8 mouse cellular contexts compared by ENCODE assay signal in genomic region chr5:121385461-121386119, GRCm38 (mm10). TPM values are rescaled to one million over a fixed set of nuclear protein-coding genes. Genes with fewer than 3 reads are reported as not detected.
DNase-seq lines count a peak whose midpoint lies in the region; ATAC-seq lines count a peak whose summit lies in the region.

Gene Trafd1 (minus strand): TSS chr5:121385632.

- peak within 1 kb of the TSS; percentile 86 for H3K4me3 ChIP-seq in hindbrain, embryonic 12.5 days

- peak; percentile 93 for ATAC-seq in hindbrain, embryonic 12.5 days (ENCODE audit: low FRiP score)

- H3K4me2 ChIP-seq in hindbrain, embryonic 12.5 days (replicated peaks) = peak within 1 kb of the TSS; percentile 75

- peak within 1 kb of the TSS; percentile 87 for H3K9ac ChIP-seq in hindbrain, embryonic 12.5 days

- under 1% methylated on average over 36 of the region's 45 CpGs for WGBS in hindbrain, embryonic 12.5 days

- H3K36me3 ChIP-seq in hindbrain, embryonic 12.5 days = peaks cover 20% of the 10 kb centered on the region

- DNase-seq in Muller cell, postnatal 12 days (ENCODE audit: inconsistent ontology term) = peak; percentile 97
- peak; percentile 96 for DNase-seq in cerebellum, adult 9-11 months
- peak; percentile 92 to 93 for DNase-seq in frontal cortex, postnatal 10 days (ENCODE audit: low spot score in 2 of 2)
- DNase-seq in layer of hippocampus, postnatal 25 days (ENCODE audit: extremely low spot score in 1 of 2, low spot score in 1 of 2) = peak; percentile 77 to 80
- DNase-seq in lung, postnatal 25 days (ENCODE audit: low spot score) = peak; percentile 98
- peak; percentile 95 for DNase-seq in retina, embryonic 14.5 days (ENCODE audit: low spot score)
- DNase-seq in thymus, postnatal 4 days = peak; percentile 91

- H3K27ac ChIP-seq in hindbrain, embryonic 12.5 days = peak within 1 kb of the TSS; percentile 81

- peaks cover 22% of the 10 kb centered on the region for H3K4me1 ChIP-seq in hindbrain, embryonic 12.5 days

- H3K27me3 ChIP-seq in hindbrain, embryonic 12.5 days = peaks cover 5% of the 10 kb centered on the region; the same call in 1 of the 2 replicates

- H3K9me3 ChIP-seq in hindbrain, embryonic 12.5 days (replicated peaks) = peaks cover 5% of the 10 kb centered on the region

RNA-seq across cellular contexts. Expression of gene Trafd1, which starts in this region (rescaled TPM):
- polyA plus RNA-seq in hindbrain, embryonic 12.5 days (2016; fragmentation: Nextera tagmentation; extraction: Ambion mirVana) = 115 and 116 TPM in 2 replicates
- 10 to 100 TPM; 66.3 to 78.9 TPM for total RNA-seq in layer of hippocampus, postnatal 25 days (2021)

Comparison
In these comparisons a context has a peak if more than half of its experiments do, and no peak if none do; other contexts are left out.
1. Peak in every context shown above with its lines: DNase-seq, ATAC-seq, H3K4me3 ChIP-seq and H3K27ac ChIP-seq.